Mouse (Mus musculus) retina, embryonic 14.5 days (tissue): ENCODE measurements around the gene Notch4.

Experiments
- DNase-seq: peaks from one replicate; pipeline ENCODE4 v3.0.0-alpha.2; 2015; ENCODE audit warnings: low spot score

Notch4 gene

DNA sequence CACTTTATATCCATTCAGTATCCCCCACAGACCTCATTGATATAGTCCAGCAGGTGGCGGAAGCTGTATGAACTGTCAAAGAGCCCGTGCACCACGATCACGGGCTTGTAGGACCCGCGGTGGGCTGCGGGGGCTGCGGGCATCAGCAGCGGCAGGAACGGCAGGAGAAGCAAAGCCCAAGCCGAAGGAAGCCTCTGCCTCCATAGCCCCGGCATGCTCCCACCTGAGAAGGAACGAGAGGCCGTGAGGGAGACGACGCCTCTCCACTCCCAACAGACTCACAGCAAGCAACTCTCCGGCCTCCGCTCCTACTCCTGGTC lies 62.7 kb downstream of the Notch4 start:
- peak; percentile 74 for DNase-seq

DNA sequence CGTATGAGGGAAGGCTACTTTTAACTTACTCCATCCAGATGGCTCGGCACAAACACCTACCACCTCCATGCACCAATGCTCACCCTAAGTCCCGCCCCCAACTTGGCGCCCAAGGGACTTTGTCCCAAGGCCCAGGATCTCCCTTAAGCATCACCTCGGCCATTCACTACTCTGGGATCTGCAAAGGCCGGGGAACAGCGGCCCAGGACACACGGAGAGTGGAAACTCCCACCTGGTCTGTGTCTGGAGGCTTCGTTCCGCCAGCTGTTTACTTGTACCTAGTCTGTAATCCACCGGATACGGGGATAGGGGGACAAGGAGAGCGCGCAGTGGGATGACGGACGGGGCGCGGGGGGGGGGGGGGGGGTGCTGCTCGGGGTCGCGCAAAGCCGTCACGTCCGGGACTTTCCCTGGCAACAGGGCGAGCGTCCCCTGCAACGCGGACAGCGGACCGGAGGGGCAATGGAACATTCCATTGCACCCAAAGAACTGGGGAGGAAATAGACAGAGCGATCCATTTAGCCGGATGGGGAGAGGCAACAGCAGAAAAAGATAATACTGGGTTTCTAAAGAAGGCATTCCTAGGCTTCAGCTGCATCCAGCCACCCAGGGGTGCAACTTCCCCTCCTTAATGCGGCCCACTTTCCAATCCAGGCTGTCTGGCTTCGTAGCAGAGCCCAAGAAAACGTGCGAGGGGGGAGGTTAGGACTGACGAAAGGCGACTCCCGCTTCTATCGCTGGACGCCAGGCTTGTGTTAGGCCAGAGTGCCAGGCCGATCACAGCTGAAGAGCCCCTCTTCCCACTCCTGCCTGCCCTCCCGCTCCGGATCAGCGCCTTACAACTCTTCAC lies 63.2 kb downstream of the Notch4 start:
- DNase-seq: peak; percentile 91

DNA sequence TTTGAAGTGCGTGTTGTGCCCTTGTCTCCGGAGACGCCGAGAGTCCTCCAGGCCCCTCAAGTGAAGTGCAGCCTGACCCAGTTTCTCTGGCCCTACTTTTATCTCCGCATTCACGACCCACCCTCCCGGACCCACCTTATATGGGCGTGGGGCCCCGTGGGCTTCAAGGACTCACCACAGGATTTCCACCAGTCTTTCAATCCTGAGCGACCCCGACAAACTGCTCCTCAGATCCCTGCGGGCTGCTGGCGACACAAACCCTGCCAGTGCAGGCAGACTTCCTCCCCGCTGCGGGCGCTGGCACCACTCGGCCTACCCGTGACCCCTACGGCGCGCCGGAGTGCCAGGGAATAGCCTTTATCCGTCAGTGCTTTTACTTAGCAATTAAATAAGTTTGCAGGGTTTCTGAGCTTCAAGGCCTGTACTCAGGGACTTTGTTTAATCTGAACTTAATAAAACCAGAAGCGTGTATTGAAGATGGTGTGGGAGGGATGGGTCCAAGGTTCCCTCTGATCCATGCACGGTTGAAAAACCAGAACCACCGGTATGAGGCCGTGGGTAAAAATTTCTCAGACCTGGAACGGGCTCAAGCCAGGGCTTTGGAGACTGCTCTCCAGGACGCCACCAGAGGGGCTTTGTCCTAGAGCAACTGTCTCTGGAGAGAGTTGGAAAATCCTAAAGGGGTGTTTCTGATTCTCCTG lies 64.0 kb downstream of the Notch4 start, which contains the start of gene Ppt2:
Gene Ppt2 (minus strand): TSS at position 568 of the 701 bp plus-strand sequence.
- DNase-seq: peak; percentile 15

DNA sequence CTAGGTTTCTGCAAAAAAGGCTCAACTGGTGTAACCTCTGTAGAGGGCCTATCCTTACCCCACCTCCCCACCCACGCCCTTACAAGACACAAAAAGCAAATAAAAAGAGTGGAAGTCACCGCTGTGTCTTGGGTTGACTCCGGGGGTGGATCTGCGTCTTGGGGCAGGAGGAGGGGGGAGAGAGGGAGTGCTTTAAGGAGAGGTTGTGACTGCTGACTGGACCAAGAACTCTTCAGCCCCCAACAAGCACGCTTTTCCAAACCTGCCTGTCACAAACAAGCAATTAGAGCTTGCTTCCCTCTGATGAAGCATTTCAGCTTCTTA lies 64.5 kb downstream of the Notch4 start:
- DNase-seq: no peak

DNA sequence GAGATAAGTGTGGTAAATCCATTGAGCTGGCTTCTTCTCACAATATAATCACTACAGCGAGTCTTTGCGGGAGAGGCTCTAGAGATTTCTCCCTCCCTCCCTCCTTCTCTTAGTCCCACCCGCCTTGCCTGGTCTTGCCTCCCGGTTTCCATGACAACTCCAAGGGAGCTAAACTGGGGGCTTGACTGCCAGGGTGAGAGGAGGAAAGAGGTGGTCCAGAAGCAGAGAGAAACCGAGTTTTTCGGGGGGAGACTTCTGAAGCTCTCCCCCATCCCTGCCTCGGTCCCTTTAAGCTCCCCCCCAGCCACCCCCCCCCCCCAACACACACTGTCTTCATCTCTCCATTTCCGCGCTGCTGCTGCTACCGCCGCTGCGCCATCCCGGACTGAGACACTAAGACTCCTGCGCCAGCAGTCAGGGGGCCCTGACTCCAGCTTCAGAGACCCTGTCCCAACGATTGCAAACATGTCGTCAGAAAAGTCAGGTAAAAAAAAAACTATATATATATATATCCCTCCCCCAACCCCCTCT lies 65.2 kb downstream of the Notch4 start, which contains the start of gene Prrt1:
Gene Prrt1 (plus strand): TSS at position 313 of the 531 bp plus-strand sequence.
- DNase-seq: no peak

DNA sequence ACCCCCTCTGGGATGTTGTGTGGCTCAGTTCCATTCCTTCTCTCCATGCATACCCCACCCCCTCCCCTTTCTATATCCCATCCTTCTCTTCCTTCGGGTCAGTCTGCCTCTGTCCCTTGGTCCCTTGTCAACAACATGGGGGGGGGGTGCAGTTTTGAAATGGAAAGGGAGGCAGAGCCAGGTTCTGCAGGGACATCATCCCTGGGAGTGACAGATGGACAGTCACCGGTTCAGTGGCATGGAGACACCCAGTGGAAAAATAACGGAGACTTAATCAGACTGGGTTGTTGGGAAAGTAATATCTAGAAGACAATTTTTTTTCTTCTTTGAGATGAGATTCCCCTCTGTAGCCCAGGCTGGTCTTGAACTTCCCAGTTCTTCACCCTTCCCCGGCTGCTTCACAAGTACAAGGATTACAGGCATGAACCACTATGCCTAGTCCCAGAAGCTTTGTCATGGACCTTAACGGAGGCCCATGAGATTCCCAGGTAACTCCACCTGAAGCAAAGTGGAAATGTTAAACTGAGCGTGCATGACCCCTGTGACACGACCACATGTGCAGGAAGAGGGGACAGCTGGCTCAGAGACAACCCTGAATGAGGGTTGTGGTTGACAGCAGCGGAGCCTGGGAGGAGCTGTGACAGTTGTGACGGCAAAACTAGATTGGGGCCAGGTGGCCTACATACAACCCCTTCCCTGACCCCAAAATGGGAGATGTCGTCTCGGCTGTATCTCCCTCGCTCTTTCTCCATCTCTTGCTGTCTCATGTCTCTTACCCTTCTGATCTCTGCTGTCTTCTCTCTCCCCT lies 65.9 kb downstream of the Notch4 start:
- no peak for DNase-seq

DNA sequence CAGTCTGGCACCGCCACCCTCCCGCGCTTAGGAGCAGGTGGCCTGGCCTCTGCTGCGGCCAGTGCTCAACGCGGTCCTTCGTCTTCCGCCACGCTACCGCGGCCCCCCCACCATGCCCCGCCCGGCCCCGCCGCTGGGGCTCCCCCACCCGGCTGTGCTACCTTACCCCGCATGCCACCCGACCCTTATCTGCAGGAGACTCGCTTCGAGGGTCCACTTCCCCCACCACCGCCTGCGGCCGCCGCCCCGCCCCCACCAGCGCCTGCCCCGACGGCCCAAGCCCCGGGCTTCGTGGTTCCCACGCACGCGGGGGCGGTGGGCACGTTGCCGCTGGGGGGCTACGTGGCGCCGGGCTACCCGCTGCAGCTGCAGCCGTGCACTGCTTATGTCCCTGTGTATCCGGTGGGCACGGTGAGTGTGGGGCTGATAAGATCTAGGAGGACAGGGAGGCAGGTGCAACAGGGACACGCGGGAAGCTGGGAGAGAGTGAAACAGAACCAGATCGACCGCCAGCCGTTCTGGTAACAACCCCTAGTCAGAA lies 66.8 kb downstream of the Notch4 start:
- no peak for DNase-seq

DNA sequence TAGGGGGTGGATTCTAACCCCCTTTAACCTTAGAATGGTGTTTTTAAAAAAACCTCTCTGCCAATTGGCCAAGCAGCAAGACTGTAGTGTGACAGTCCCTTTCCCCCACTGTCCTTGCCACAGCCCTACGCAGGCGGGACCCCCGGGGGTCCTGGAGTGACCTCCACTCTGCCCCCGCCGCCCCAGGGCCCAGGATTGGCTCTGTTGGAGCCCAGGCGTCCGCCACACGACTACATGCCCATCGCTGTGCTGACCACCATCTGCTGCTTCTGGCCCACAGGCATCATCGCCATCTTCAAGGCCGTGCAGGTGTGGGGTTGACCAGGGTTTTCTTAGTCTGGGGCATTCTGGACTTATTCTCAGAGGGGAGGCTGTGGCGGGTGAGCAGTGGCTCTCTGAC lies 67.6 kb downstream of the Notch4 start:
- DNase-seq: no peak

DNA sequence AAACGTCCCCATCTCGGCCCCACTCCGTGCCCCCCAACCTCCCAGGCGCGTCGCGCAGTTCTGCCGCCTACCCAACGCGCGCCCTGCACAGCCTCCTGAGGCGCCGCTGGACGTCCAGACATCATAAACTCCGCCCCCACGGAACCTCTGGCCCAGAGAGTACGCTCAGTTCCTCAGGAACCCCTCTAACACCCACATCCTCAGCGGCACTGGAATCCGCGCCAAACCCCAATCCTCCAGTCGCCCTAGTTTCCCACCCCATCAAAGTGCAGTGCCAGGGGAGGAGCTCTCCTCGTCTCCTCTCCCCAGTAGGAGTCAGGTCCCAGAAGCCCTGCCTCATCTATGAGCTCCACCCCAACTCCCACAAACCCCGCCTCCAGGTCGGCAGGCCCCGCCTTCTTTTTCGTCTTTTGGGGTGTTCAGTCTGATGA lies 68.2 kb downstream of the Notch4 start:
- DNase-seq: peak; percentile 75

DNA sequence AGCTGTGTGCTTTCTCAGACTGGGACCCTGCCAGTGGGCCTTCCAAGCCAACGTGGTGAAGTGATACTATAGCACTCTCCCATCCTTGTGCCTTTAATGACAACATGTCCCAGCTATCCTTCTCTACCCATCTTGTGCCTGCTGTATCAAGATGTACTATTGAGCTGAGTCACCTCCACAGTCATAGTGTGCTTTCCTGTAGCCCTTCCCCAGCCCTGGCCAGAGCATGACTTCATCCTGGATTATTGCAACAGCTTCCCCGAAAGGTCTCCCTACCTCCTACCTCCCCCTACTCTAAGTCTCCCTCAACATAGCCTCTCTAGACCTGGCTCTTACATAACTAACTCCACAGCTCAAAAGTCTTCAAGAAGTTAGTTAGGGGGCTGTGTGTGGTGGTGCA lies 71.6 kb downstream of the Notch4 start:
- no peak for DNase-seq

DNA sequence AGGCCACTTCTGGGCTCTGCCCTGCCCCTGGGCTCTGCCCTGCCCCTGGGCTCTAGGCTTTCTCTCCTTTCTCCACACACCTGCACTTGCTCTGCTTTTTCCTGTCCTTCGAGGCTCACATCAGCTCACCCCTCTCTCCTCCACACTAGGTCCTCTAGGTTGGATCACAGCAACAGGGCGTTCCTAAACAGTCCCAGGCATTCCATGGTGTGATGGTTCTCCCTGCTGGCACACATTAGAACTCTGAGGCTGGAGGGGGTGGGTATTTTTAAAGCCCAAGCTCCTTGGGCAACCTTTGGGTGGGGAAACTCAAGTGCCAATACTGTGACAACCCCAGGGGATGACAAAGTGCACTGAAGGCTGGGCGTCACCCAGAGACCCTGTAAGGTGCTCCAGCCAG lies 73.4 kb downstream of the Notch4 start:
- DNase-seq: no peak
